Mouse (Mus musculus): ENCODE results near the gene Zfp618.

Zfp618 gene

DNA sequence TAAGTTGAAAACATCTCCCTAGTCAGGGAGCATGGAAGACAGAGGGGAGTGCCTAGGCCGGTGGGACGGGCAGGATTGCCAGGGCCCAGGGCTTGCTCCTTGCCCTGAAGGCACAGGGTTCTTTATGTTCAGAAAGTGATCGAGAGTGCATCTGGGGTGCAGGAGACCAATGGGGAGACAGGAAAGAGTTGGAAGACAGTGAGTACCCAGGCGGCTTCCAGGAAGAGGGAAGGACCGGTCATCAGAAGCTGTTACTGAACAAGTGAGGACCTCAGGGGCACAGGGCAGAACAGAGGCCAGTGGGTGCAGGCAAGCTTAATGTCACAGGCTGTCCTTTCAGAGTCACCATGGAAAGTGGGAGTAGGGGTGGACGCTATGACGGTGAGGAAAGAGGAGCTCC, 192.8 kb downstream of the Zfp618 start:
- 95% methylated on average over 7 of the region's 7 CpGs for WGBS

DNA sequence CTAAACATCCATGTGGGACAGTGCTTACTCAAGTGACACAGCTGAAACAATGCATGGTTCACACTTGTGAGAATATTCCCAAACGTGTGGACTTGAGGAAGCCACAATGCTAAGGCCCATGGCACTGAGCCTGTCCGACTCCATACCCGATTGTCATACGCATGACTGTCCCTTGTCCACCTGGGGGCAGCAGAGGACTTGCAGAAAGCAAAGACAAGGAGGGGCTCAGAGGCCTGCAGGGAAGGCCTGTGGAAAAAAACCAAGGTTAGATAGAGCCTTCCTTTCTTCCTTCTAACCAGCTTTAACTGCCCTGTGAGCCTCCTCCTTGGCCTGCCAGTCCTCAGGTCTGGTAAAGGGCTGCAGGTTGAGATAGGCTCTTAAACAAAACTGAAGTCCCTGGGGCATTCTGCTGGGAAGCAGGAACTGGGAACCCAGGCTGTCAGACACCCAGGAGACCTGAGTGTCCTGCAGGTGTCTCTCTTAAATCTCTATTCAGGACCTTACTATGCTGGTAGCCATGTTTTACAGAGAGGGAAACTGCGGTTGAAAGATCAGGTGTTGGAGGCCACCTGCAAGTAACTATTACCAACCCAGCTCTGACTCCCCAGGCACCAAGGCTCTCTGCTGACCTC, 193.7 kb downstream of the Zfp618 start:
- whole genome bisulfite sequencing, result 23% methylated on average over 5 of the region's 5 CpGs

DNA sequence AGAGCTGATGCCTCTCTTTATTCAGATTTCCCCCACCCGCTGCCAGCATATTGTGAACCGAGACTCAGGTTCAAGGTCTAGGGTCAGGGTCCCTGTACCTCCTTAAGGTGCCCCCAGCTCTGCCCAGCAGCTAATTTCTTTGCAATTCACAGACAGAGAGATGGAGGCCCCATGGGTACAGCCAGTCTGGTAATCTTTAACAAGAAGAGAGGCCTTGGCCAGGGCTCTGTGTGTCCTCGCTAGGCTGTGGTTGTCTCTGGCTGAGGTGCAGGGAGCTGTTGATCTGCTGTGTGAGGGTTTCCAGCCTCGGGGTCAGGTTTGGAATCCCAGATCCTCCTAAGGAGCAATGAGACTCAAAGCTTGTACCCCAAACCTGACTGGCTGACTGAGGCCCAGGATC, 200.3 kb downstream of the Zfp618 start:
- whole genome bisulfite sequencing, result 93% methylated on average over 4 of the region's 4 CpGs

DNA sequence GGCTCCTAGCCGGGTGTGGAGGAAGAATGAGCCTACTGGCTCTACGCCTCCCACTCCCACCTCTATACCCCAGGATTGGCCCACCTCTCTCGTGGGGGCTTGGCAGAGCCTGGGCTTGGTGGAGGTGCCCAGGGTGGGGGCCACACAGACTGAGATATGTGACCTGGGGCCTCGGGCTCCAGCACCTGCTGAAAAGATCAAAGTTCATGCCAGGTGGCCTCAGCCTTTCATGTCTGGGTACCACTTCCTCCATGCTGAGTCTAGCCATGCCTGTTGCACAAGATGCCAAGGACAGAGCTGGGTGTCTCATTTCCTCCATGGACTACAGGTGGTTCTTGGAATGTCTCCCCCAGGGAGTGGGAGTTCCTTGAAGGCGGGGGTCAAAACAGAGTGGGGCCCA, 200.9 kb downstream of the Zfp618 start:
- 89% methylated on average over 5 of the region's 5 CpGs for WGBS

DNA sequence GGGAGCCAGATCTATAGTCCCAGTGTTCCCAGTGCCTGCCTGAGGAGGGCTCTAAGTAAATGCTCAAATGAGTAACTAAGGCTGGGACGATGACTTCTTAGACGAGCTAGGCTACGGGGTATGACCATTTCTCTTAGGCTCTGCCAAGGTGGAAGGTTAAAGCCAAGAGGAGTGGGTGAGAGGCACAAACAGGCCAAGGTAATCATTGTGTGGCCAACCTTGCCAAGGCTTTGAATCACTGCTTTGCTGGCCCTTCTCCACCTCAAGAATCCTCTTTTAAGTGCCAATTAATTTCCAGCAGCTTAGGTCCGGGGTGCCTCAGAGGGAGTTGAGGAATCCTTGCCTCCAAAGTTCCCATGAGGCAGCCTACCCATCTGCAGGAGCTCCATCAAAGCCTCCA, 204.7 kb downstream of the Zfp618 start:
- WGBS, result 86% methylated on average over 4 of the region's 4 CpGs

DNA sequence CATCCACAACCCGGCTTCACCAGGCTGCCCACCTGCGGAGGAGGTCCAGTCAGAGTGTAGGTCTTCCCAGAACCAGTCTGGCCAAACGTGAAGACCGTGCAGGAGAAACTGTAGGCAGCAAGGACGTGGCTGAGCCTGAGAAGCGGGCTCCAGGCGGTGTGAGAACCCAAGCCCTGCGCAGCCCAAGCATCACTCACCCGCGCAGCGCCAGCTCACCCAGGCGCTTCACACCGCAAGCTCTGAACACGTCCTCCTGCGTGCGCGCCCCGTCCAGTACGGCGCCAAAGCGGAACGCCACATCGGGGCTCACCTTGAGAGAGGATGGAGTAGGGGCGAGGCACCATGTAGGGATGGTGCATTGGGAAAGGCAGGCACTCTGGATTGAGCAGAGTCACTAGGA, 205.7 kb downstream of the Zfp618 start:
- WGBS, result 55% methylated on average over 24 of the region's 24 CpGs

DNA sequence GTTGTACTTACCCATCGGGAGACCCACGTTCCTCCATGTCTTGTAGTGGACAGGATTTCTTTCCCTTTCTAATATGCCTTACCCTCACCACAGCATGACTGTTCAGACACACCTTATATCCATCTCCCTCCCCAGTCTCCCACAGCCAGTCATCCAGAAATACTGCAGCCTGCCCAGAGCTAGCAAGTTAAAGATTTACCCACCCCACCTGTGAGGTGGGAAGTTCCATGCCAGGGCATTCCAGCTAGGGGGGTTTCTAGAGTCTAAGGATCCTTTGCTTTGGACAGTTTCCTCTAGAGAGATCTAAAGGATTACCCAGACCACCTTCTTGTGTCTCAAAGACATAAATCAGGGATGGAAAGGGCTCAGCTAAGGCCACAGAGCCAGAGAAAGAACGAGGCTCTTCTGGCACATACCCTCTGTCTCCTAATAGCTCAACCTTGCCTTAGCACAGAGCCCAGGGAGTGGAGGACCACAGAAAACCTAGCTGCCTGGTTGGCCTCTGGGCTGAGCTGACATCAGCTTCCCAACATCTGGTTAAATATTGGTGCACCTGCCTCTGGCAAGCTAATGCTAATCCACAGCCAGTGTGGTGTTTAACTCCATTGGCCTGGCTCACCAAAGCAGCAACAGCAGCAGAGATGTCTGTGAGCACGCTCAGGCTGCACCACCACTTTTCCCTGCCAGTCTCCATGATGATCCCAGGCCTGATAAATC, 206.8 kb downstream of the Zfp618 start, which contains the start of gene Kif12:
Gene Kif12, minus strand, starts transcription at position 163 of the 717 bp plus-strand sequence.
- 89% methylated on average over 4 of the region's 4 CpGs for WGBS

DNA sequence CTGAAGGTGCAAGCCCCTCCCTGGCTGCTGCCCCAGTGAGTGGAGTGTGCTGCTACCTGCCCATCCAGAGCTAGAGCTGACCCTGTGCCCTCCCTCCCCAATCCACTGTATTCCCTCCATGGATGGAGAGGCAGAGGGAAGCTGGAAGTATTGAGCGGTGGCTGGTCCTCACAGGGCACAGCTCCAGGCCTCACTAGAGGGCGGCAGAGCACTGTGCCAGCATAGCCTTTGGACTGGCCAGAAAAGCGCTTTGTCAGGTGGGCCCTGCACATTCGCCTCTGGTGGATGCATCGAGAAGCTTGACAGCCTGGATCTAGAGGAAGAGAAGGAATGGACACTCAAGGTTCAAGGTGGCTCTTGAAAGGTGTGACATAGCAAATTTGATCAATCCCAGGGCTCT, 216.2 kb downstream of the Zfp618 start:
- 31% methylated on average over 5 of the region's 5 CpGs for WGBS

DNA sequence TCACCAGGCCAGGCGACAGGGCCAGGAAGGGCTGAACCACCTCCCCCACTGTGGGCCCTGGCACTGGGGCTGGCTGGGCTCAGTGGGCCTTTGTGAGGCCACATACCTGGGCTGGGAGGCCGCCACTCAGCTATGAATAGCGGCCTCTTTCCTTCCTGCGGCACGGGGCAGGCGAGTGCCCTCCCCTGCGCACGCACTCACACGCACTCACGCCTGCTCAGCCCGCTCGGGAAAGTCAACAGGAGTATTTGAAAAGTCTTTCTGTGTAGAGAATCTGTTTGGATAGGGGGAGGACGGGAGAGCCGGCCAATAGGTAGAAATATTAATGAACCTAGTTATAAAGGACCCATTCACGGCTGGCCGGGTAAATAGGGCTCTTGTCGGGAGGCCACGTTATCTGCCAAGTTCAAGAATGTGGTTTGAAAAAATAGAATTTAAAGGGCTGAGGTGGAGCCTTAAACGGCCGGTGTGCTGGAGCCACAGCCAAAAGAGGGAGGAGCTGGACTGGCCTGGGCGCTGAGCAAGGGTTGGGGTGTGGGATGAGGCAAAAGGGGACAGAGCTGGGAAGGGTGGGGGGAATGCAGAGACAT, 221.0 kb downstream of the Zfp618 start:
- WGBS, result 61% methylated on average over 21 of the region's 21 CpGs
